Mouse (Mus musculus): Measurements from ENCODE around the gene Spata20. TPM values are rescaled to one million over a fixed set of nuclear protein-coding genes. Genes with fewer than 3 reads are reported as not detected.

Gene Spata20
- not detected for total RNA-seq (2021)
- long read RNA-seq, experiment 1: 0 reads
- long read RNA-seq, experiment 2: 0 reads

GRCm38 (mm10) chr11:94486001-94486400 lies at the start of gene Spata20:
Gene Spata20, minus strand, starts transcription at chr11:94486179.
- Histone ChIP-seq H3K4me3 (peak within 1 kb of the TSS; percentile 49), H3K27ac (no peak within 1 kb of the TSS)
- intact Hi-C loops (cut with DNase I): loop anchor here (5.0 kb wide), 5 partner anchors 64 to 359 kb away; no protein-coding TSS in a partner anchor
- peak; percentile 87 for DNase-seq
- peak; percentile 100 for TF ChIP-seq CTCF (IDR thresholded peaks at IDR 0.05)

- DNase-seq: no peak
- H3K27ac ChIP-seq: no peak overlapping the region
- no peak overlapping the region for H3K4me3 ChIP-seq
- intact Hi-C loops (cut with DNase I): no loop called here
- no peak for TF ChIP-seq CTCF (IDR thresholded peaks at IDR 0.05)
These were observed 47.2 kb upstream of the Spata20 start for GRCm38 (mm10) chr11:94533171-94533570.

GRCm38 (mm10) chr11:94528879-94529278 lies 42.9 kb upstream of the Spata20 start:
- DNase-seq: no peak
- TF ChIP-seq CTCF (IDR thresholded peaks at IDR 0.05): no peak
- no peak overlapping the region for H3K27ac ChIP-seq
- no peak overlapping the region for H3K4me3 ChIP-seq
- intact Hi-C loops (cut with DNase I): no loop called here

GRCm38 (mm10) chr11:94526171-94526879 lies 40.3 kb upstream of the Spata20 start:
- Histone ChIP-seq H3K27ac (no peak overlapping the region), H3K4me3 (no peak overlapping the region)
- intact Hi-C loops (cut with DNase I): no loop called here
- no peak for DNase-seq
- TF ChIP-seq CTCF (IDR thresholded peaks at IDR 0.05): no peak

- intact Hi-C loops (cut with DNase I): no loop called here
- H3K27ac ChIP-seq: no peak within 1 kb of the TSS
- peak within 1 kb of the TSS; percentile 81 for H3K4me3 ChIP-seq
- TF ChIP-seq CTCF (IDR thresholded peaks at IDR 0.05): peak; percentile 7; the same call in 1 of the 2 replicates
- peak; percentile 42 for DNase-seq
These were observed 35.4 kb upstream of the Spata20 start, which contains the start of gene Mycbpap for GRCm38 (mm10) chr11:94521219-94521843. Gene Mycbpap, minus strand, starts transcription at chr11:94521742.

- TF ChIP-seq CTCF (IDR thresholded peaks at IDR 0.05): no peak
- Histone ChIP-seq H3K4me3 (no peak overlapping the region), H3K27ac (no peak overlapping the region)
- intact Hi-C loops (cut with DNase I): no loop called here
- no peak for DNase-seq
These were observed 27.5 kb upstream of the Spata20 start for GRCm38 (mm10) chr11:94513452-94513851.

- TF ChIP-seq CTCF (IDR thresholded peaks at IDR 0.05): no peak
- Histone ChIP-seq H3K4me3 (no peak overlapping the region), H3K27ac (no peak overlapping the region)
- no peak for DNase-seq
- intact Hi-C loops (cut with DNase I): no loop called here
These were observed 23.0 kb upstream of the Spata20 start for GRCm38 (mm10) chr11:94508976-94509375.

GRCm38 (mm10) chr11:94501482-94501881 lies 15.5 kb upstream of the Spata20 start:
- no peak for TF ChIP-seq CTCF (IDR thresholded peaks at IDR 0.05)
- intact Hi-C loops (cut with DNase I): no loop called here

GRCm38 (mm10) chr11:94500362-94500761 lies 14.4 kb upstream of the Spata20 start:
- Histone ChIP-seq H3K27ac (no peak overlapping the region), H3K4me3 (no peak overlapping the region)
- intact Hi-C loops (cut with DNase I): no loop called here
- no peak for TF ChIP-seq CTCF (IDR thresholded peaks at IDR 0.05)
- no peak for DNase-seq

More at GRCm38 (mm10) chr11:94501482-94501881, 15.5 kb upstream of the Spata20 start:
- H3K4me3 ChIP-seq: no peak overlapping the region
- DNase-seq: no peak
- no peak overlapping the region for H3K27ac ChIP-seq

- no peak for TF ChIP-seq CTCF (IDR thresholded peaks at IDR 0.05)
- no peak within 1 kb of the TSS for H3K27ac ChIP-seq
- H3K4me3 ChIP-seq: peak within 1 kb of the TSS; percentile 44
- intact Hi-C loops (cut with DNase I): no loop called here
- DNase-seq: no peak
These were observed 13.7 kb upstream of the Spata20 start, which contains the start of gene Epn3 for GRCm38 (mm10) chr11:94499661-94500152. Gene Epn3, minus strand, starts transcription at chr11:94499974.

- TF ChIP-seq CTCF (IDR thresholded peaks at IDR 0.05): no peak
- intact Hi-C loops (cut with DNase I): no loop called here
- no peak for DNase-seq
- Histone ChIP-seq H3K27ac (no peak overlapping the region), H3K4me3 (no peak overlapping the region)
These were observed 13.1 kb upstream of the Spata20 start for GRCm38 (mm10) chr11:94499035-94499434.

GRCm38 (mm10) chr11:94498093-94498996 lies 12.4 kb upstream of the Spata20 start:
- TF ChIP-seq CTCF (IDR thresholded peaks at IDR 0.05): no peak
- Histone ChIP-seq H3K27ac (no peak overlapping the region), H3K4me3 (peak overlapping the region; percentile 37)
- peak; percentile 56 for DNase-seq
- intact Hi-C loops (cut with DNase I): no loop called here
